Mouse (Mus musculus): Measurements from ENCODE around the gene Igf1r. TPM values are rescaled to one million over a fixed set of nuclear protein-coding genes. Genes with fewer than 3 reads are reported as not detected.

The Igf1r gene
- polyA plus RNA-seq, 1 experiment from 2014 or later = 13.9 TPM

DNA sequence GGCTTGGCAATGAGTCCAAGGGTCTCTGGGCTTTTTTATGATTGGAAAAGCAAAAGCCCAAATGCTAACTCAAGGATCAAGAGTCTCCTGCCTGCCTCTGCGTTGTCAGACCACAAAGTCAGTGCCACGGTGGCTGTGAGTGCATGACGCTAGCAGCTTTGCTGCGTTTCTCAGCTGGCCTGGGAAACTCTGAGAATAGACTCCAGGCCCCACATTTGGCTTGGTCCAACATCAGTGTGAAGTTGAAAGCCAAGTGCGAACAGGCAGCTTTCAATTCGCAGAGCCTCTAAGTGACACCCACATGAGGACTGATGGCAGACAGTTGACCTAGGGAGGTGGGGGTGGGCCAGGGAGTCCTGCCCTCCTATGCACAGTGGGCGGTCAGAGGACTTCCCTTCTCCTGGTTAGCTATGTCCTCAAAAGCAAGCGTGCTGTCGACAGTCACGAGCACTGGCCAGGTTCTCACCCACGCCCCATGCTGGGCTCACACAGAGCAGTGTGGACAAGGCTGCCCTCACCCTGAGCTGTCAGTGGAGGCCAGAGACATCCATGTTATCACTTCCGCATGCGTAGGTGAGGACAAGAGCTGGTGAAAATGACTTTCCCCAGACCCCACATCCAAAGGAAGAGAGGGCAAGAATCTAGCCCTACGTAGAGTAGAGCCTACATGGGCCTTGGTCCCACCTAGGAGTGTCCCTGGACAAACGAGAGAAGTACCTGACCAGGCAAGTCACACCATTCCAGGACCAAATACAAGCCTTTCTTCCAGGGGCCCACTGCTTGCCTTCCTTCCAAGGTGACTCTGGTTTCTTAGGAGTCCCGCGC is 305.9 kb downstream of the Igf1r start:
- Histone ChIP-seq H3K4me1 (replicated peaks) (peaks cover 25% of the 10 kb centered on the region), H3K9me3 (replicated peaks) (no peaks in the 10 kb centered on the region), H3K9ac (no peak overlapping the region), H3K27me3 (no peaks in the 10 kb centered on the region), H3K27ac (peak overlapping the region; percentile 75), H3K4me3 (no peak overlapping the region), H3K36me3 (no peaks in the 10 kb centered on the region), H3K4me2 (peak overlapping the region; percentile 30)
- WGBS = 38% methylated on average over 17 of the region's 17 CpGs
- peak; percentile 87 for ATAC-seq (replicated peaks; ENCODE audit: insufficient number of reproducible peaks, insufficient read depth, low FRiP score, low read depth)

GRCm38 (mm10) chr7:68259523-68260081 is 307.0 kb downstream of the Igf1r start:
- Histone ChIP-seq H3K27me3 (no peaks in the 10 kb centered on the region), H3K4me1 (replicated peaks) (peaks cover 35% of the 10 kb centered on the region), H3K27ac (no peak overlapping the region), H3K4me2 (no peak overlapping the region), H3K4me3 (no peak overlapping the region), H3K9ac (no peak overlapping the region), H3K36me3 (no peaks in the 10 kb centered on the region), H3K9me3 (replicated peaks) (no peaks in the 10 kb centered on the region)
- no peak for ATAC-seq (replicated peaks; ENCODE audit: insufficient number of reproducible peaks, insufficient read depth, low FRiP score, low read depth)
- 61% methylated on average over 6 of the region's 6 CpGs for WGBS

DNA sequence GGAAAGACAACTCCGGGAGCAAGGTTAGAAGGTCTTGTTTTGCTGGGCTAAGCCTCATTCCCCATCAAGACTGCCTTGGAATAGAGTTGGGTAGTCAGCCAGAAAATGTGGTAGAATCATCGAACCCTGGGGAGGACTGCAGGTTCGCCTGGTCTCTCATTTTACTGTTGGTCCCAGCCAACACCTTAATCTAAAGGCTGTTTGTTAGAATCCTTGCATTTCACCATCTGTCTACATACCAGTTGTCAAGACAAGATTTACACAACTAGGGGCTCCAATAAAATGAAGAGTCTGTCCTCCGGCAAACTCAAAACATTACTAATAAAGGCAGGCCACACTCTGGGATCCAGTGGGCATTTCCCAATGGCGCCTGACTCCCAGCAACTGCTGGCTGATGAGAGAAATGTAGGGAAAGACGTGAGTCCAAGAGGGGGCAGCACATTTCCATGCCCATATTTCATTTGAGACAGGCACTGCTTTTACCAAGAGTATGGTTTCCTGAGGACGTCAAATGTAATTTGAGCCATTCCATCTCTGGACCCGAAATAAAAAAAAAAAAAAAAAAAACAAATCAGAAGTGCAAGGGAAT is 310.1 kb downstream of the Igf1r start:
- Histone ChIP-seq H3K9me3 (replicated peaks) (no peaks in the 10 kb centered on the region), H3K9ac (no peak overlapping the region), H3K4me2 (no peak overlapping the region), H3K36me3 (no peaks in the 10 kb centered on the region), H3K27ac (peak overlapping the region; percentile 23; the same call in 1 of the 2 replicates), H3K27me3 (peaks cover 3% of the 10 kb centered on the region; the same call in 1 of the 2 replicates), H3K4me1 (replicated peaks) (peaks cover 34% of the 10 kb centered on the region), H3K4me3 (no peak overlapping the region)
- WGBS = 60% methylated on average over 8 of the region's 8 CpGs
- ATAC-seq (replicated peaks; ENCODE audit: insufficient number of reproducible peaks, insufficient read depth, low FRiP score, low read depth) = no peak

GRCm38 (mm10) chr7:68263346-68264027 is 310.9 kb downstream of the Igf1r start:
- H3K27ac ChIP-seq = peak overlapping the region; percentile 12; the same call in 1 of the 2 replicates

GRCm38 (mm10) chr7:68264028-68264453 is 311.4 kb downstream of the Igf1r start, which contains the start of gene Pgpep1l:
Pgpep1l (minus strand) TSS chr7:68264233.
- peaks cover 22% of the 10 kb centered on the region for H3K4me1 ChIP-seq (replicated peaks)
- peak within 1 kb of the TSS; percentile 49 for H3K4me3 ChIP-seq
- H3K27ac ChIP-seq = peak within 1 kb of the TSS; percentile 12; the same call in 1 of the 2 replicates
- ATAC-seq (replicated peaks; ENCODE audit: insufficient number of reproducible peaks, insufficient read depth, low FRiP score, low read depth) = peak; percentile 58; the same call in 1 of the 2 replicates
- WGBS = 11% methylated on average over 25 of the region's 25 CpGs
- peaks cover 3% of the 10 kb centered on the region; the same call in 1 of the 2 replicates for H3K27me3 ChIP-seq
- peak within 1 kb of the TSS; percentile 37 for H3K9ac ChIP-seq
- H3K36me3 ChIP-seq = no peaks in the 10 kb centered on the region
- H3K4me2 ChIP-seq = peak within 1 kb of the TSS; percentile 84
- H3K9me3 ChIP-seq (replicated peaks) = no peaks in the 10 kb centered on the region

More at GRCm38 (mm10) chr7:68263346-68264027, 310.9 kb downstream of the Igf1r start:
- ATAC-seq (replicated peaks; ENCODE audit: insufficient number of reproducible peaks, insufficient read depth, low FRiP score, low read depth) = peak; percentile 11; the same call in 1 of the 2 replicates
- peak overlapping the region; percentile 49 for H3K4me3 ChIP-seq
- no peaks in the 10 kb centered on the region for H3K36me3 ChIP-seq
- peak overlapping the region; percentile 84 for H3K4me2 ChIP-seq
- 46% methylated on average over 8 of the region's 8 CpGs for WGBS
- H3K9ac ChIP-seq = peak overlapping the region; percentile 37; the same call in 1 of the 2 replicates
- peaks cover 3% of the 10 kb centered on the region; the same call in 1 of the 2 replicates for H3K27me3 ChIP-seq
- peaks cover 28% of the 10 kb centered on the region for H3K4me1 ChIP-seq (replicated peaks)
- H3K9me3 ChIP-seq (replicated peaks) = no peaks in the 10 kb centered on the region

- 9% methylated on average over 14 of the region's 14 CpGs for WGBS
- peaks cover 3% of the 10 kb centered on the region; the same call in 1 of the 2 replicates for H3K27me3 ChIP-seq
- no peak overlapping the region; the same call in 1 of the 2 replicates for H3K27ac ChIP-seq
- peak overlapping the region; percentile 84 for H3K4me2 ChIP-seq
- no peak for ATAC-seq (replicated peaks; ENCODE audit: insufficient number of reproducible peaks, insufficient read depth, low FRiP score, low read depth)
- H3K9me3 ChIP-seq (replicated peaks) = no peaks in the 10 kb centered on the region
- peak overlapping the region; percentile 49 for H3K4me3 ChIP-seq
- no peaks in the 10 kb centered on the region for H3K36me3 ChIP-seq
- no peak overlapping the region; the same call in 1 of the 2 replicates for H3K9ac ChIP-seq
- peaks cover 20% of the 10 kb centered on the region for H3K4me1 ChIP-seq (replicated peaks)
Observed at GRCm38 (mm10) chr7:68264531-68264930, 311.9 kb downstream of the Igf1r start.

DNA sequence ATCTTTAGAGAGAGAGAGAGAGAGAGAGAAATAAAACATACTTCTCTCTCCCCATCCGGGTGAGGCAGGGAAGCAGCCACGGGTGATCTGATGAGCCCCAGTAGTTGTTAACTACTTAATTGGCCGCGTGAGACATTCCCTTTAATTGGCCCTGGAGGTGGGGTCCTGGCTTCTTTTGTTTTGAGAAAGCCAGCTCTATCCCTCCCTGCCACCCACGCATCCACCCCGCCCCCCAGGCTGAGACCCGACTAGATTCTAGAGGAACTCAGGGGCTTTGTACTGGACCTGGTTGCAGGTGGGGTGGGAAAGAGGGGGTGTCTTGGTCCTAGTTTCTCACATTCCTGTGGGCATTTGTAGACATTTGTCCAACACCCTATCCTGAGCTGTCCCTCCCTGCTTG is 312.8 kb downstream of the Igf1r start:
- WGBS = 45% methylated on average over 7 of the region's 7 CpGs
- H3K36me3 ChIP-seq = no peaks in the 10 kb centered on the region
- H3K4me1 ChIP-seq (replicated peaks) = peaks cover 22% of the 10 kb centered on the region
- no peaks in the 10 kb centered on the region for H3K9me3 ChIP-seq (replicated peaks)
- H3K9ac ChIP-seq = no peak overlapping the region
- H3K27ac ChIP-seq = no peak overlapping the region
- H3K4me3 ChIP-seq = no peak overlapping the region
- peaks cover 3% of the 10 kb centered on the region; the same call in 1 of the 2 replicates for H3K27me3 ChIP-seq
- no peak overlapping the region for H3K4me2 ChIP-seq
- ATAC-seq (replicated peaks; ENCODE audit: insufficient number of reproducible peaks, insufficient read depth, low FRiP score, low read depth) = no peak

- ATAC-seq (replicated peaks; ENCODE audit: insufficient number of reproducible peaks, insufficient read depth, low FRiP score, low read depth) = no peak
- no peak overlapping the region for H3K27ac ChIP-seq
- no peak overlapping the region for H3K4me2 ChIP-seq
- no peak overlapping the region for H3K4me3 ChIP-seq
- H3K27me3 ChIP-seq = peaks cover 3% of the 10 kb centered on the region; the same call in 1 of the 2 replicates
- no peak overlapping the region for H3K9ac ChIP-seq
- peaks cover 25% of the 10 kb centered on the region for H3K4me1 ChIP-seq (replicated peaks)
- 35% methylated on average over 6 of the region's 6 CpGs for WGBS
- H3K36me3 ChIP-seq = no peaks in the 10 kb centered on the region
- no peaks in the 10 kb centered on the region for H3K9me3 ChIP-seq (replicated peaks)
Observed at GRCm38 (mm10) chr7:68266691-68267090, 314.1 kb downstream of the Igf1r start.

GRCm38 (mm10) chr7:68270551-68270950 is 317.9 kb downstream of the Igf1r start:
- Histone ChIP-seq H3K4me3 (no peak overlapping the region), H3K9me3 (replicated peaks) (no peaks in the 10 kb centered on the region), H3K36me3 (no peaks in the 10 kb centered on the region), H3K27me3 (peaks cover 6% of the 10 kb centered on the region; the same call in 1 of the 2 replicates), H3K4me2 (no peak overlapping the region), H3K4me1 (replicated peaks) (peaks cover 7% of the 10 kb centered on the region; the same call in 1 of the 2 replicates), H3K9ac (no peak overlapping the region), H3K27ac (no peak overlapping the region)
- WGBS = 32% methylated on average over 4 of the region's 4 CpGs
- ATAC-seq (replicated peaks; ENCODE audit: insufficient number of reproducible peaks, insufficient read depth, low FRiP score, low read depth) = no peak

- 89% methylated on average over 6 of the region's 6 CpGs for WGBS
- H3K36me3 ChIP-seq = no peaks in the 10 kb centered on the region
- no peak overlapping the region for H3K9ac ChIP-seq
- H3K4me1 ChIP-seq (replicated peaks) = peaks cover 18% of the 10 kb centered on the region
- H3K4me2 ChIP-seq = no peak overlapping the region
- no peak overlapping the region for H3K4me3 ChIP-seq
- H3K27me3 ChIP-seq = peaks cover 10% of the 10 kb centered on the region; the same call in 1 of the 2 replicates
- ATAC-seq (replicated peaks; ENCODE audit: insufficient number of reproducible peaks, insufficient read depth, low FRiP score, low read depth) = no peak
- no peaks in the 10 kb centered on the region for H3K9me3 ChIP-seq (replicated peaks)
- no peak overlapping the region for H3K27ac ChIP-seq
Observed at GRCm38 (mm10) chr7:68271816-68272215, 319.2 kb downstream of the Igf1r start.
